Mouse (Mus musculus) urinary bladder, postnatal 25 days (tissue): ENCODE results near the gene Mroh7.

Experiments used
- DNase-seq: peaks from one replicate; pipeline ENCODE4 v3.0.0; 2022; ENCODE audit warnings: low spot score

Gene Mroh7

DNA sequence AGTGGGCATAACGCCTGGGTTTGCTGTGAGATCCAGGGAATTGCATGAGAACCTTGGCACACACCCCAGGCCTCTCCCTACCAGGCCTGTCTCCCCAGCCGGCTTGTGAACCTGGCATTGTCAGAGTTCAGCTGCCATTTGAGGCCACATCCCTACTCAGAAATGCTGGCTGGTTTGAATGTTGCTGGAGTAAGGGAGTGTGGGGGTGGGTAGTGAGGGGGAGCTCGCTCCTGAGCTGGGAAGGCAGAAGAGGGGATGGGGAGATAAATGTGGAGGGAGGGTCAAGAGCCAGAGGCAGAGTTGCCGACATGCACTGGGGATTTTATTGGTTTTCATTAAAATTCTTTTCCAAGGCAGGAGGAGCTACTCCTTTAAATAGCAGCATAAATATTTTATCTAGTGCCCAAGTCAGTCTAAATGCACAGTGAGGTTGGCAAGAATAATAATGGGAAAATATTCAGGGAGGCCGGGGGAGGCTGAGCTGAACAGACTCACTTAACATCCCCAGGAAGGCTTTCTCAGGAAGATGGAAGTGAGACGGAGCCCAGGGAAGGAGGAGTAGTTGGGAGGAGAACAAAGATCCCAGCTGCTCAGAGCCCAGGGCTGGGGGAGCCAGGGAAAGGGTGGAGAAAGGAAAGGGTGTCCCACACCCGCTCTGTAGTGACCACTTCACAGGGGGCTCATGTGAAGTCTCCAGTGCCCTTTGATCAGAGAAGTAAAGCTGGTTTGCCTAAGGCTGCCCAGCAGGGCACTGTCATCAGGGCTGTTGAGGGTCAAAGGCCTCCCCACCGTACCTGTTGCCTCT is 97.2 kb downstream of the Mroh7 start:
- no peak for DNase-seq

DNA sequence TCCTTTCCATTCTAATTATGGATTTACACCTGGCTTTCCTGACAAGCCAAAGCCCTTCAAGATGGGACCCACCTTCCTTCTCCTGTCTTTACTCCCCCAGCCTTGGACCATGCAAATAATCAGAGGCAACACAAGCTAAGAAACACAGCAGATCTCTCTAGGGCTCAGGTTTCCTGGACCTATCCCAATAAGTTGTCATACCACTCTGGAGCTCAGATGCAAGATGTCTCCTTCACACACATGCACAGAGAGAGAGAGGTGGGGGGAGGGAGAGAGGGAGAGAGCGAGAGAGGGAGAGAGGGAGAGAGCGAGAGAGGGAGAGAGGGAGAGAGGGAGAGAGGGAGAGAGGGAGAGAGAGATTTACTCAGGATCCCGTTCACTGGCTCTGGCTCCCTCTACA is 98.4 kb downstream of the Mroh7 start:
- no peak for DNase-seq
